Mouse (Mus musculus): ENCODE results near the gene Kctd19. TPM values are rescaled to one million over a fixed set of nuclear protein-coding genes. Genes with fewer than 3 reads are reported as not detected.

Kctd19 gene
- not detected for polyA plus RNA-seq (2017; shearing (Covaris generic))

DNA sequence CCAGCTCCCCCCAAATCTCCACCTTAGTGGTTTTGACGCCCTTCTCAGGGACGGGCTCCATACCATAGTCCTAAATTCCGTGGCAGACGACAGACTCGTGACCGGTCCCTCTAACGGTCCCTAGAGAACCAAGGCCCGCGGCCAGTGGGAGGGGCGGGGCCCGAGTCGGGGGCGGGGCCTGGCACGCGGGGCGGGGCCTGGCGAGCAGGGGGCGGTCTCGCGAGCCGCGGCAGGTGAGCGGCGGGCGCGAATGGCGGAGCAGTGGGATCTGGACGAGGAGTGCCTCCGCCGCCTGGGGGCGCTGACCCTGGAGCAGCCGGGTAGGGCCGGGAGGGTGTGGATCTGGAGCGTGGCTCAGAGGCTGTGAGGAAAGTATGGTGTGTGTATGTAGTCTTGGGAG, at the start of gene Kctd19, which contains the start of gene Lrrc36:
Gene Kctd19, minus strand, starts transcription at position 112 of the 400 bp plus-strand sequence.
Gene Lrrc36, plus strand, starts transcription at position 181 of the 400 bp plus-strand sequence.

DNA sequence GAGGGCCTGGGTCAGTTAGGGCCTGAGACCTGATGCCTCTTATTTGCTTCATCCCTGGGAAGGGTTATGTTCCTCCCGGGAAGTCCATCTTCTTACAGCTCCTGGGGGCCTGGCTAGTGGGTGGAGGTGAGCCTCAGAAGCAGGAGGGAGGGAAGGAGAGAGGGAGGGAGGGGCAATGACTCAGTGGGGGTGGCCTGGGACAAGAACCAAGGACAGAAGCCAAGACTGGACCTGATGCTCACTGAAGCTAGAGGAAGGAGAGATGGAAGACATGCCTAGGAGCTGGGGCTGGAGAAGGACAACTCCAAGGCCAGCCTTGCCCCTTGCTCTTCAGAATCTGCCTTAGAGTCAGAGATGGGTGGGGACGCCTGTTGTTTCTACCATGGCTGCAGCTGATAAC, 40.3 kb downstream of the Kctd19 start, which contains the start of gene Plekhg4:
Gene Plekhg4, plus strand, starts transcription at position 243 of the 400 bp plus-strand sequence.

DNA sequence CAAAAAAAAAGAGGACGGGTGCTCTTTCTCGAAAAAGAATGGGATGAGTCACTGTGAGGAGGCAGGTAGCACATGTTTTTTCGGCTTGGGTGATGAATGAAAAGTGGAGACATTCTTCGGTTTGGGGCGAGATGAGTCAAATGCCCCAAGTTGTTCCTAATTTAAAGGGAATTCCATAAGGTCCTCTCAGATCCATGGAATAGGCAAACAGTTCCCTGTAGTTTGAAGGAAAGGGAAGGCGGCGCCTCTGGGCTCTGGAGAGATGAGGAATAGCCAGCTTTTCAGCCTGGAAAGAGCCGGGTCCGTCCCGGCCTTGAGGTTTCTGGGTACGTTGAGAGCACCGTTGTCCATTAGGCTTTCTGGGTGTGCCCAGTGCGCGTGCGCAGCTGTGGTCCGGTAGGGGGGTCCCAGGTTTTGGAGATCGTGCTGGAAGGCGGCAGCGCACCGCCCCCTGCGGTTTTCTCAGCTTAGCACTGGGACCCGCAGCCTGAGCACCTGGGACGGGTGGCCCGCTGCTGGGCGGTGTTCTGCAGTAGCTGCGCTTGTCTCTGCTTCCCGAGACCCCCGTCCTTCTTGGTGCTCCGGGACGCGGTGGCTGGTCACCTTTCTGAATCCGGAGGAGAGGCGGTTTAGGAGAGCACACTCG, 64.7 kb downstream of the Kctd19 start, which contains the start of gene Slc9a5:
Gene Slc9a5, plus strand, starts transcription at position 394 of the 646 bp plus-strand sequence.

DNA sequence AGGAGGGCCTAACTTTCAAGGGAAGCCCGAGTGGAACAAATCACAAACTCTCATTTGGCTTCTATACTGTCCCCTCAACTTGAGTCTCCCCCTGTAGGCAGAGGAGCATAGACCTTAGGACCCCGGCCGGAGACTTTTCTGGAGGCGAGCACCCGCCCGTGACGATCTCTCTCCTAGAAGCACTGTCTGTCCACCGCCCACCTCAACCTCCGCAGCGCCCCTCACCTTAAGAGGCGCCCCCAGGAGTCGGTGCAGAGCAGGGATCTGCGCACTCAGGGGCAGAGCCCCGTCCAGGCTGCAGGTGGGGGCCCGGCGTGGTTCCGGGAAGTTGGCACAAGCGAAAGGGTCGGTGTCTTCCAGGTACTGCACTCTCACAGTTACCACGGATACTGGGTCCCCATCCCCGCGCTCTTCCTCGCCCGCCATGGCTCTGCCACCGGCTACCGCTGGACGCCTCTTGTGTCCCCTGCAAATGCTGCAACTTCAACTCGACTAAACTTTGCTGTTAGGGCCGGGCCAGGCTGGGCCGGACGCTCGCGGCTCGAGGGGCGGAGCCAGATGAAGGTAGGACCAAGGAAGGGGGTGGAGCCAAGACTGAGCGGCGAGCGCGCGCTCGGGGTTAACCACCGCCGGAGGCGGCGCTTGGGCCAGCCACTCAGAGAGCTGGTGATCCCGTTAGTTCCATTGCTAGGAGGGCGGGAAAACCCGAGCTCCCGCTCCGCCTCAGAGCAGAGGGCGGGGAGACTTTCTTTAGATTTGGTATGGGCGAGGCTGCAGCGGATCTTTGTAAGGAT, 65.7 kb downstream of the Kctd19 start, which contains the start of gene Fhod1:
Gene Fhod1, minus strand, starts transcription at position 526 of the 794 bp plus-strand sequence.

Other genes with a start within 250 kb of the Kctd19 start
- 31.8 TPM for gene Cbfb, start 242.8 kb downstream of the Kctd19 start, polyA plus RNA-seq (2017; shearing (Covaris generic))
- 36.3 TPM for gene D230025D16Rik, start 188.4 kb downstream of the Kctd19 start, polyA plus RNA-seq (2017; shearing (Covaris generic))
- 1.9 TPM for gene B3gnt9, start 158.3 kb downstream of the Kctd19 start, polyA plus RNA-seq (2017; shearing (Covaris generic))
- 60.2 TPM for gene Tradd, start 148.9 kb downstream of the Kctd19 start, polyA plus RNA-seq (2017; shearing (Covaris generic))
- gene Fbxl8, start 148.9 kb downstream of the Kctd19 start, polyA plus RNA-seq (2017; shearing (Covaris generic)) = 27.8 TPM
- 0.38 TPM for gene Hsf4, start 143.7 kb downstream of the Kctd19 start, polyA plus RNA-seq (2017; shearing (Covaris generic))
- not detected for gene Nol3, start 137.4 kb downstream of the Kctd19 start, polyA plus RNA-seq (2017; shearing (Covaris generic))
- gene 4931428F04Rik, start 123.6 kb downstream of the Kctd19 start, polyA plus RNA-seq (2017; shearing (Covaris generic)) = 1.8 TPM
- gene Exoc3l, start 117.4 kb downstream of the Kctd19 start, polyA plus RNA-seq (2017; shearing (Covaris generic)) = 2.5 TPM
- gene E2f4, start 115.8 kb downstream of the Kctd19 start, polyA plus RNA-seq (2017; shearing (Covaris generic)) = 92.2 TPM
- 12.2 TPM for gene Elmo3, start 107.9 kb downstream of the Kctd19 start, polyA plus RNA-seq (2017; shearing (Covaris generic))
- gene Lrrc29, start 87.2 kb downstream of the Kctd19 start, polyA plus RNA-seq (2017; shearing (Covaris generic)) = 3.6 TPM
- gene Tmem208, start 87.1 kb downstream of the Kctd19 start, polyA plus RNA-seq (2017; shearing (Covaris generic)) = 134 TPM
- 1.3 TPM for gene Fhod1, start 65.5 kb downstream of the Kctd19 start, polyA plus RNA-seq (2017; shearing (Covaris generic))
- gene Slc9a5, start 64.7 kb downstream of the Kctd19 start, polyA plus RNA-seq (2017; shearing (Covaris generic)) = 0.56 TPM
- gene Plekhg4, start 40.2 kb downstream of the Kctd19 start, polyA plus RNA-seq (2017; shearing (Covaris generic)) = not detected
- gene Lrrc36, start 69 bp upstream of the Kctd19 start, polyA plus RNA-seq (2017; shearing (Covaris generic)) = not detected
- gene Tppp3, start 58.0 kb upstream of the Kctd19 start, polyA plus RNA-seq (2017; shearing (Covaris generic)) = 0.76 TPM
- gene Zdhhc1, start 83.4 kb upstream of the Kctd19 start, polyA plus RNA-seq (2017; shearing (Covaris generic)) = 3.5 TPM
- gene Hsd11b2, start 105.3 kb upstream of the Kctd19 start, polyA plus RNA-seq (2017; shearing (Covaris generic)) = not detected
- 42.2 TPM for gene Atp6v0d1, start 152.5 kb upstream of the Kctd19 start, polyA plus RNA-seq (2017; shearing (Covaris generic))
- gene Ripor1, start 191.8 kb upstream of the Kctd19 start, polyA plus RNA-seq (2017; shearing (Covaris generic)) = 18.7 TPM
- gene Ctcf, start 223.1 kb upstream of the Kctd19 start, polyA plus RNA-seq (2017; shearing (Covaris generic)) = 40.7 TPM
- 1.6 TPM for gene Agrp, start 223.9 kb upstream of the Kctd19 start, polyA plus RNA-seq (2017; shearing (Covaris generic))